Mouse (Mus musculus): Measurements from ENCODE around the gene Ppip5k1.
"Not testable (repeated sequence)": the region's sequence is repeated elsewhere in the genome, so short reads cannot be mapped to it uniquely, and the experiment has no call there.

Gene Ppip5k1

GRCm38 (mm10) chr2:121354820-121355592 is at the start of gene Ppip5k1:
Gene Ppip5k1, minus strand, starts transcription at chr2:121355396.
- DNase-seq (ENCODE audit: low read depth, low spot score): peak; percentile 97

- no peak for DNase-seq (ENCODE audit: low read depth, low spot score)
Measured at GRCm38 (mm10) chr2:121403296-121403695, 48.1 kb upstream of the Ppip5k1 start.

- DNase-seq (ENCODE audit: low read depth, low spot score): peak; percentile 84
Measured at GRCm38 (mm10) chr2:121396624-121397023, 41.4 kb upstream of the Ppip5k1 start.

- DNase-seq (ENCODE audit: low read depth, low spot score): not testable (repeated sequence)
Measured at GRCm38 (mm10) chr2:121386961-121387575, 31.9 kb upstream of the Ppip5k1 start, which contains the start of gene Strc. Gene Strc, minus strand, starts transcription at chr2:121387168.

- DNase-seq (ENCODE audit: low read depth, low spot score): no peak
Measured at GRCm38 (mm10) chr2:121374766-121375165, 19.6 kb upstream of the Ppip5k1 start.

GRCm38 (mm10) chr2:121372266-121372665 is 17.1 kb upstream of the Ppip5k1 start:
- peak; percentile 19 for DNase-seq (ENCODE audit: low read depth, low spot score)

GRCm38 (mm10) chr2:121370921-121371320 is 15.7 kb upstream of the Ppip5k1 start:
- no peak for DNase-seq (ENCODE audit: low read depth, low spot score)

- no peak for DNase-seq (ENCODE audit: low read depth, low spot score)
Measured at GRCm38 (mm10) chr2:121368831-121369230, 13.6 kb upstream of the Ppip5k1 start.

GRCm38 (mm10) chr2:121363656-121364055 is 8.5 kb upstream of the Ppip5k1 start:
- no peak for DNase-seq (ENCODE audit: low read depth, low spot score)

GRCm38 (mm10) chr2:121359461-121359860 is 4.3 kb upstream of the Ppip5k1 start:
- DNase-seq (ENCODE audit: low read depth, low spot score): no peak

GRCm38 (mm10) chr2:121358381-121358780 is 3.2 kb upstream of the Ppip5k1 start:
- DNase-seq (ENCODE audit: low read depth, low spot score): peak; percentile 80

GRCm38 (mm10) chr2:121357961-121358360 is 2.8 kb upstream of the Ppip5k1 start:
- peak; percentile 64 for DNase-seq (ENCODE audit: low read depth, low spot score)

GRCm38 (mm10) chr2:121357494-121357893 is 2.3 kb upstream of the Ppip5k1 start, which contains the start of gene Ckmt1:
Gene Ckmt1, plus strand, starts transcription at chr2:121357714.
- peak; percentile 83 for DNase-seq (ENCODE audit: low read depth, low spot score)

- no peak for DNase-seq (ENCODE audit: low read depth, low spot score)
Measured at GRCm38 (mm10) chr2:121354378-121354777, 818 bp downstream of the Ppip5k1 start.

GRCm38 (mm10) chr2:121353156-121353555 is 2.0 kb downstream of the Ppip5k1 start:
- no peak for DNase-seq (ENCODE audit: low read depth, low spot score)

- peak; percentile 35 for DNase-seq (ENCODE audit: low read depth, low spot score)
Measured at GRCm38 (mm10) chr2:121339057-121339456, 16.1 kb downstream of the Ppip5k1 start.

- DNase-seq (ENCODE audit: low read depth, low spot score): no peak
Measured at GRCm38 (mm10) chr2:121329492-121329891, 25.7 kb downstream of the Ppip5k1 start.

GRCm38 (mm10) chr2:121323693-121324470 is 31.3 kb downstream of the Ppip5k1 start:
- DNase-seq (ENCODE audit: low read depth, low spot score): no peak

GRCm38 (mm10) chr2:121323041-121323440 is 32.2 kb downstream of the Ppip5k1 start:
- no peak for DNase-seq (ENCODE audit: low read depth, low spot score)

GRCm38 (mm10) chr2:121316278-121316677 is 38.9 kb downstream of the Ppip5k1 start:
- DNase-seq (ENCODE audit: low read depth, low spot score): no peak

GRCm38 (mm10) chr2:121308997-121309416 is 46.2 kb downstream of the Ppip5k1 start:
- DNase-seq (ENCODE audit: low read depth, low spot score): peak; percentile 40

GRCm38 (mm10) chr2:121300036-121300435 is 55.2 kb downstream of the Ppip5k1 start:
- DNase-seq (ENCODE audit: low read depth, low spot score): no peak

All from ES-CJ7 (cell line).